Mouse (Mus musculus) liver, postnatal 0 days (tissue): ENCODE results near the gene Slc5a6.

Experiments used
- CTCF ChIP-seq: sonication (generic); IDR thresholded peaks from 2 replicates; pipeline ENCODE4 v1.5.1; 2016; ENCODE audit warnings: antibody characterized with exemption, low read depth
- EP300 ChIP-seq: IDR thresholded peaks from 2 replicates; pipeline ENCODE4 v1.6.1; 2016; ENCODE audit warnings: antibody characterized with exemption, low read depth, mild to moderate bottlenecking

DNA sequence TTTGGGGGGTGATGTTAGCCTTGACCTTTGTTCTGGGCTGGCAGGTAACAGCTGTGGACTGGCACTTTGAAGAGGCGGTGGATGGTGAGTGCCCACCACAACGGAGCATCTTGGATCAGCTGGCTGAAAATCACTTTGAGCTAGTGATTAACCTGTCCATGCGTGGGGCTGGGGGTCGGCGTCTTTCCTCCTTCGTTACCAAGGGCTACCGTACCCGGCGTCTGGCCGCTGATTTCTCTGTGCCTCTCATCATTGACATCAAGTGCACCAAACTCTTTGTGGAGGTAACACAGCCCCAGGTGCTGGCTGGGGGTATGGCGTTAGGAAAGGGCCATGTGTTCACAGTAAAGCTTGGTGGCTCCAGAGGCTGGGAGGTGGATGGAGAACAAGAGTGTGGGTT is 23.1 kb upstream of the Slc5a6 start:
- TF ChIP-seq CTCF = no peak
- TF ChIP-seq EP300 = no peak
